Mouse (Mus musculus): ENCODE data around the gene Spata33.

GRCm38 (mm10) chr8:123235520-123236497 is 23.2 kb downstream of the Spata33 start, which contains the start of gene Spata2l:
- TF ChIP-seq CTCF (IDR thresholded peaks at IDR 0.05; ENCODE audit: low read depth, low read length) (peak; percentile 22), POLR2A (IDR thresholded peaks at IDR 0.05; ENCODE audit: insufficient read depth, low read length) (no peak)

Measured in ES-Bruce4 (cell line).